Comparison of ENCODE assay signal across 12 mouse cellular contexts in the genomic region with DNA sequence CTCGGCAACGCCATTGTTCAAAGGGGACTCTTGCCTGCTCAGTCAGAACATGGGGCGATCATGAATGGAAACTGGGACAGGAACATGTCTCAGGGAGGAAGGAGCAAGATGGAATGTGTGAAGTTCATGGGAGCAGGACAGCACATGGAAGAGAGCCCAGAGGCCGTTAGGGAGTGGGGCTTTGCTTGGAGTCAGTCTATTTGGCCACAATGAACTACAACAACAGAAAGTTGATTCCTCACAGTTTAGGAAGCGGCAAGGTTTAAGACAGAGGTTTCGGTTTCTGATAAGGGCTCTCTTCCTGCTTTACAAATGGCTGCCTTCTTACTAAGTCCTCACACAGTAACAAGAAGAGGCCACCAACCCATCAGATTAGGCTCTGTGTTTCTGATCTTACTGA. TPM values are rescaled to one million over a fixed set of nuclear protein-coding genes. Genes with fewer than 3 reads are reported as not detected.
DNase-seq lines count a peak whose midpoint lies in the region; ATAC-seq and TF ChIP-seq lines count a peak whose summit lies in the region.
"Had no signal": no experiment of that assay in that cellular context is flagged by ENCODE, and none has a peak within 500 bp of the region (broad histone marks: within the 10 kb centered on the region; RNA-seq: fewer than 3 reads in every experiment).

No protein-coding gene starts in this region.

- no peak for TF ChIP-seq CTCF in layer of hippocampus, adult 2 months (conservative IDR thresholded peaks at IDR 0.05)

- peak; percentile 77 for ATAC-seq in CD4-positive, CD25-positive, alpha-beta regulatory T cell, adult 4 months
- ATAC-seq: intestine, embryonic 15.5 days had no signal

- intact Hi-C loops in heart, postnatal 25 days (cut with DNase I), result no loop called here

- peak; percentile 26 to 38 for DNase-seq in heart, adult 18-20 months
- DNase-seq in heart, postnatal 25 days (ENCODE audit: low spot score), result no peak
- no peak for DNase-seq in layer of hippocampus, adult 2 months (ENCODE audit: low spot score in 2 of 2)
- DNase-seq in layer of hippocampus, adult 18-20 months (ENCODE audit: low spot score in 2 of 2), result no peak
- peak; percentile 76 for DNase-seq in induced T-regulatory cell, adult 2 months (ENCODE audit: low read depth)
- DNase-seq in layer of hippocampus, adult 11-12 months (ENCODE audit: low spot score), result no peak
- DNase-seq: cerebellum, postnatal 25 days had no signal

- H3K4me3 ChIP-seq in layer of hippocampus, adult 2 months, result no peak overlapping the region
- H3K4me3 ChIP-seq: embryonic facial prominence, embryonic 13.5 days; forebrain, embryonic 12.5 days; intestine, embryonic 15.5 days had no signal

- peak overlapping the region; percentile 5; the same call in 1 of the 2 replicates for H3K27ac ChIP-seq in layer of hippocampus, adult 2 months
- H3K27ac ChIP-seq: embryonic facial prominence, embryonic 13.5 days; forebrain, embryonic 12.5 days; intestine, embryonic 15.5 days; liver, embryonic 14.5 days had no signal

RNA-seq across cellular contexts. Expression of a gene that starts 24.5 kb away (rescaled TPM):
- 10 to 100 TPM; 17.7 to 23.7 TPM for total RNA-seq in heart, adult 18-20 months (2021)
- total RNA-seq in heart, postnatal 25 days (2021), result 10 to 100 TPM; 19.6 to 20.4 TPM
- total RNA-seq in layer of hippocampus, adult 2 months (2021), result 100 to 1,000 TPM; 416 to 430 TPM
- total RNA-seq in layer of hippocampus, adult 18-20 months (2021), result 100 to 1,000 TPM; 416 to 432 TPM
- polyA plus RNA-seq in CD4-positive, CD25-positive, alpha-beta regulatory T cell, adult 4 months (2017; shearing (Covaris generic)), result 100 to 1,000 TPM; 155 to 181 TPM

RNA-seq across cellular contexts. Expression of a gene that starts 39.6 kb away (rescaled TPM):
- 1 to 10 TPM; 1.7 to 2.3 TPM for total RNA-seq in heart, adult 18-20 months (2021)
- total RNA-seq in heart, postnatal 25 days (2021), result 1 to 10 TPM; 1.5 to 2.1 TPM
- total RNA-seq in layer of hippocampus, adult 2 months (2021), result 1 to 10 TPM; 2.8 to 3.7 TPM
- total RNA-seq in layer of hippocampus, adult 18-20 months (2021), result 1 to 10 TPM; 2.7 to 4.3 TPM
- polyA plus RNA-seq in CD4-positive, CD25-positive, alpha-beta regulatory T cell, adult 4 months (2017; shearing (Covaris generic)), result 10 to 100 TPM; 10.8 to 16.6 TPM

Comparison
In these comparisons a context has a peak if more than half of its experiments do, and no peak if none do; other contexts are left out.
1. DNase-seq: peak in heart, adult 18-20 months (2 of 2) and induced T-regulatory cell, adult 2 months (single experiment); none in heart, postnatal 25 days (single experiment), layer of hippocampus, adult 2 months (0 of 2), layer of hippocampus, adult 18-20 months (0 of 2) and layer of hippocampus, adult 11-12 months (single experiment).
2. RNA of a gene that starts 24.5 kb away (total RNA-seq): 416 to 432 TPM in layer of hippocampus, adult 18-20 months and 416 to 430 TPM in layer of hippocampus, adult 2 months; 17.7 to 23.7 TPM in heart, adult 18-20 months and 19.6 to 20.4 TPM in heart, postnatal 25 days; every median in the first group is over 10 times any median in the second.